Mouse (Mus musculus) C2C12 (cell line): ENCODE results near the gene Tab1. TPM values are rescaled to one million over a fixed set of nuclear protein-coding genes. Genes with fewer than 3 reads are reported as not detected.
A peak's percentile ranks its signal among the peaks of the same experiment; 100 is the strongest.

ENCODE experiments used
- H3K27me3 ChIP-seq: one replicate; pipeline ENCODE4 v1.6.1; 2011; ENCODE audit not compliant: control insufficient read depth, insufficient read depth, insufficient read length
- H3K36me3 ChIP-seq: one replicate; pipeline ENCODE4 v1.6.1; 2011; ENCODE audit not compliant: control insufficient read depth, insufficient read depth
- H3K4me3 ChIP-seq: one replicate; pipeline ENCODE4 v1.5.1; 2011; ENCODE audit warnings: mild to moderate bottlenecking, control low read depth; ENCODE audit not compliant: poor library complexity, insufficient read depth, severe bottlenecking
- H3K79me2 ChIP-seq: one replicate; pipeline ENCODE4 v1.6.1; 2011; ENCODE audit not compliant: control insufficient read depth, insufficient read depth
- H3K79me3 ChIP-seq: one replicate; pipeline ENCODE4 v1.6.1; 2011; ENCODE audit warnings: low read depth, control low read depth
- H3ac ChIP-seq: one replicate; pipeline ENCODE3; 2011; ENCODE audit warnings: low read depth; ENCODE audit not compliant: control insufficient read depth, insufficient read length
- CEBPB ChIP-seq: IDR thresholded peaks from one replicate; pipeline ENCODE4 v1.6.1; 2011; ENCODE audit warnings: low read depth, mild to moderate bottlenecking, control low read depth, moderate library complexity
- CTCF ChIP-seq: IDR thresholded peaks from one replicate; pipeline ENCODE4 v1.5.1; 2011; ENCODE audit not compliant: control insufficient read depth, insufficient read depth, insufficient read length
- FOSL1 ChIP-seq: IDR thresholded peaks from one replicate; pipeline ENCODE4 v1.8.0; 2011; ENCODE audit warnings: mild to moderate bottlenecking, low read length; ENCODE audit not compliant: poor library complexity, insufficient read depth, severe bottlenecking
- MAX ChIP-seq: IDR thresholded peaks from one replicate; pipeline ENCODE4 v1.6.1; 2011; ENCODE audit warnings: mild to moderate bottlenecking, control low read depth
- MYOD1 ChIP-seq: IDR thresholded peaks from one replicate; pipeline ENCODE4 v1.6.1; 2011; ENCODE audit warnings: low read depth; ENCODE audit not compliant: control insufficient read depth, insufficient read length
- MYOG ChIP-seq: IDR thresholded peaks from one replicate; pipeline ENCODE4 v1.6.1; 2011; ENCODE audit not compliant: control insufficient read depth, insufficient read length; ENCODE audit errors: extremely low read depth
- USF1 ChIP-seq: IDR thresholded peaks from one replicate; pipeline ENCODE4 v1.6.1; 2011; ENCODE audit warnings: low read depth, mild to moderate bottlenecking, control low read depth, moderate library complexity
- polyA plus RNA-seq: library from polyadenylated mRNA; unstranded; fragments of >200 nt; fragmentation: generic; extraction: Trizol; gene quantifications from one replicate; pipeline ENCODE4 v1.2.1, GENCODE M21; 2012; ENCODE audit warnings: missing spikeins

The Tab1 gene
- polyA plus RNA-seq, 1 experiment: 30.2 TPM

DNA sequence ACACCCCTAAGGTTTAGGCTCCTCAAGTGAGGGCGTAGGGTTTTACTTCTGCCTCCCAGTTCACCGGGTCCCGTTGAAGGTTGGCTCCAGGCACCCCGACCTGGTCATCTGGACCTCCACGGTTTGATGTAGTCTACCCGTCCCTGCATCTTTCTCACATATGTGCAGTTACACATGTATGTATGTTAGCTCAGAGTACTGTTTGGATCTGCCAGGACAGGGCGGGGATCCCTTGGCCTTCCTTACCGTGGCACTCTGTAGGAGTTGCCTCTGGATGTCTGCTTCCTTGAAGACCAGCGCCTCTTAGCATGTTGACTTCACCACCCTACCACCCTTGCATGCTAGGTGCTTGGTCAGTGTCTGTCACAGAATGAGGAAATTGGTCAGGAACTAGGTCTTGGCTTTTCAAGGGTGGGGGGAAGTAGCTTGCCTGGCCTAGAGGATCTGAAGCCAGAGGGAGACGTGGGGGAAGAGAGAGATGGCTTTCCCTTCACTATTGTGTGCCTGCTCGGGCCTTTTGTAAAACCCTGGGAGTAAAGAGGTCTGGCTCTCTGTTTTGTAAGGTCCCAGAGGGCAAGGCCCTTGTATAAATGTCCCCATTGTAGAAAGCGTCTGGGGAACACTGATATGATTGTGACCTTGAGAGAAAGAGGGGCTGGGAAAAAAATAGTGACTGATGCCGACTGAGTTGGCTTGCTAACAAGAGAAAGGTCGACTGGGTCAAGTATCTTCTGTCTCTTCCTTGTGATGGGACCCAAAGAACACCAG, 939 bp downstream of the Tab1 start:
- Histone ChIP-seq H3K4me3 (peak overlapping the region; percentile 97), H3K79me2 (peaks cover 57% of the 10 kb centered on the region), H3K27me3 (no peaks in the 10 kb centered on the region), H3ac (peak overlapping the region; percentile 94), H3K36me3 (peaks cover 18% of the 10 kb centered on the region), H3K79me3 (peaks cover 52% of the 10 kb centered on the region)
- TF ChIP-seq FOSL1 (no peak), USF1 (no peak), CTCF (no peak), MYOG (no peak), MYOD1 (no peak), MAX (no peak), CEBPB (no peak)

GRCm38 (mm10) chr15:80134450-80134847, 1.5 kb downstream of the Tab1 start:
- peaks cover 18% of the 10 kb centered on the region for H3K36me3 ChIP-seq
- no peaks in the 10 kb centered on the region for H3K27me3 ChIP-seq
- H3K79me2 ChIP-seq: peaks cover 63% of the 10 kb centered on the region
- TF ChIP-seq USF1: no peak
- no peak for TF ChIP-seq CEBPB
- TF ChIP-seq FOSL1: no peak
- no peak for TF ChIP-seq MAX
- TF ChIP-seq CTCF: no peak
- no peak for TF ChIP-seq MYOG
- no peak for TF ChIP-seq MYOD1
- H3K4me3 ChIP-seq: peak overlapping the region; percentile 97
- H3ac ChIP-seq: no peak overlapping the region
- peaks cover 58% of the 10 kb centered on the region for H3K79me3 ChIP-seq

- TF ChIP-seq MYOG (no peak), FOSL1 (no peak), MAX (no peak), MYOD1 (no peak), USF1 (no peak), CTCF (no peak), CEBPB (no peak)
- no peak overlapping the region for H3K4me3 ChIP-seq
- H3K79me2 ChIP-seq: peaks cover 73% of the 10 kb centered on the region
- no peaks in the 10 kb centered on the region for H3K27me3 ChIP-seq
- H3K36me3 ChIP-seq: peaks cover 25% of the 10 kb centered on the region
- H3ac ChIP-seq: no peak overlapping the region
- H3K79me3 ChIP-seq: peaks cover 67% of the 10 kb centered on the region
Measured at GRCm38 (mm10) chr15:80135499-80135898, 2.6 kb downstream of the Tab1 start.

DNA sequence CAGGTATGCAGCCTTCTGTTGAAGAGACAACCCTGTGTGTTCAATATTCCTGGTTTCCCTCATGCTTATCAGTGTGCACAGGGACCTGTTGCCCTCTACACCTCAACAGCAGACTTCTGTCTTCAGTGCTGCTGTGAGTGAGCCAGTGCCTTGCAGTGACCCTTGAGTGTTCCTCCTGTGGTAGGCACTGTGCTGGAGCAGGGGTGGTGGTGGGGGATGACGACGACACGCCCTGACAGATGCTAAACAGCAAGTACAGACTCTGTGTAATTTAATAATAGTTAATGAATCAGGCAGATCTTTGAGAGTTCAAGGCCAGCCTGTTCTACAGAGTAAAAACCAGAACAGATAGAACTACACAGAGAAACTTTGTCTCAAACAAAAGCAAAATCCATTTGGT, 3.7 kb downstream of the Tab1 start:
- Histone ChIP-seq H3K4me3 (no peak overlapping the region), H3K36me3 (peaks cover 35% of the 10 kb centered on the region), H3ac (no peak overlapping the region), H3K79me2 (peaks cover 85% of the 10 kb centered on the region), H3K79me3 (peaks cover 77% of the 10 kb centered on the region), H3K27me3 (no peaks in the 10 kb centered on the region)
- no peak for TF ChIP-seq USF1
- TF ChIP-seq MAX: no peak
- TF ChIP-seq MYOG: no peak
- TF ChIP-seq MYOD1: no peak

GRCm38 (mm10) chr15:80137945-80138791, 5.2 kb downstream of the Tab1 start:
- Histone ChIP-seq H3K79me2 (peaks cover 100% of the 10 kb centered on the region), H3ac (no peak overlapping the region), H3K79me3 (peaks cover 92% of the 10 kb centered on the region), H3K27me3 (no peaks in the 10 kb centered on the region), H3K36me3 (peaks cover 49% of the 10 kb centered on the region), H3K4me3 (no peak overlapping the region)
- TF ChIP-seq MYOG (no peak), USF1 (no peak), MYOD1 (peak; percentile 42), CTCF (no peak), FOSL1 (peak; percentile 48), MAX (no peak), CEBPB (no peak)

DNA sequence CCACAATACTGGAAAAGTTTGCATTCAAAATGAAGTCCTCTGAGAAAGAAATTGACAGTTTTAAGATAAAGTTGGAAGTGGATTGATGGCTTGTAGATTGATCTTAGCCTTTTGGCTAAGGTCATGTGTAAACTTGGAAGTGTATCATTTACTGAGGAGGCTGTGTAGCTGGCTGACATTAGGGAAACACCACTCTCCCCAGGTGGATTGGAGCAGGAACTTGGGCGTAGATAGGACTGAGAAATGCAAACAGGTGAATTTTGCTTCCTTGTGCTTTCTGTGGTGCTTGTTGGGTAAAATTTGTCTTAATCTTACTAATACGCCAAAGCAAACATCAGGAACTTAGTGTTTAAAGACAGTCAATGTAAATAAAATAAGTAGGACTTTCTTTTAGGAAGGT, 7.4 kb downstream of the Tab1 start:
- Histone ChIP-seq H3K79me2 (peaks cover 99% of the 10 kb centered on the region), H3K27me3 (no peaks in the 10 kb centered on the region), H3ac (no peak overlapping the region), H3K4me3 (no peak overlapping the region), H3K36me3 (peaks cover 70% of the 10 kb centered on the region), H3K79me3 (peaks cover 79% of the 10 kb centered on the region)
- TF ChIP-seq FOSL1 (no peak), MYOD1 (no peak), USF1 (no peak)
